Mouse (Mus musculus) lung, embryonic 16.5 days (tissue): ENCODE results near the gene Tcp11x2. TPM values are rescaled to one million over a fixed set of nuclear protein-coding genes. Genes with fewer than 3 reads are reported as not detected.

Source experiments
- ATAC-seq: fragments of 200-750 bp; cut with Nextera tagmentation; 2 replicates; pipeline ENCODE4 v1.8.0; 2017; ENCODE audit warnings: low read depth, mild to moderate bottlenecking, moderate library complexity
- H3K27ac ChIP-seq: fragments of 300-500 bp; sonication (generic); 2 replicates; pipeline ENCODE4 v1.5.1; 2014; ENCODE audit warnings: mild to moderate bottlenecking, control low read depth, low read length
- H3K27me3 ChIP-seq: fragments of 300-500 bp; sonication (generic); 2 replicates; pipeline ENCODE4 v1.6.1; 2014; ENCODE audit warnings: low read depth, low read length, mixed read lengths; ENCODE audit not compliant: control insufficient read depth, insufficient read depth
- H3K36me3 ChIP-seq: fragments of 300-500 bp; sonication (generic); 2 replicates; pipeline ENCODE4 v1.6.1; 2014; ENCODE audit warnings: low read length; ENCODE audit not compliant: control insufficient read depth, insufficient read depth
- H3K4me1 ChIP-seq: fragments of 300-500 bp; sonication (generic); replicated peaks from 2 replicates; pipeline ENCODE4 v1.6.1; 2014; ENCODE audit warnings: low read length, mixed read lengths; ENCODE audit not compliant: control insufficient read depth, insufficient read depth
- H3K4me2 ChIP-seq: fragments of 300-500 bp; sonication (generic); 2 replicates; pipeline ENCODE4 v1.6.1; 2014; ENCODE audit warnings: low read depth, low read length, control low read depth
- H3K4me3 ChIP-seq: fragments of 300-500 bp; sonication (generic); 2 replicates; pipeline ENCODE4 v1.5.1; 2014; ENCODE audit warnings: mild to moderate bottlenecking, low read length, control low read depth
- H3K9ac ChIP-seq: fragments of 300-500 bp; sonication (generic); 2 replicates; pipeline ENCODE4 v1.6.1; 2014; ENCODE audit warnings: low read length, control low read depth
- H3K9me3 ChIP-seq: fragments of 300-500 bp; sonication (generic); 2 replicates; pipeline ENCODE4 v1.6.1; 2016; ENCODE audit warnings: low read length; ENCODE audit not compliant: control insufficient read depth
- WGBS: fragments of 180-500 bp; shearing (Covaris S2); extraction: QIAGEN DNeasy Blood & Tissue Kit; methylation state at CpG from one replicate; pipeline ENCODE4 v1.1.7; 2014; 5-methylcytosine and 5-hydroxymethylcytosine counted together
- polyA plus RNA-seq: library from polyadenylated mRNA; unstranded; fragments of >200 nt; fragmentation: Nextera tagmentation; extraction: Ambion mirVana; gene quantifications from 2 replicates; pipeline ENCODE4 v1.2.1, GENCODE M21; 2015

Gene Tcp11x2
- polyA plus RNA-seq, 1 experiment from 2014 or later: not detected

GRCm38 (mm10) chrX:135681858-135682257, 11.7 kb downstream of the Tcp11x2 start:
- no peaks in the 10 kb centered on the region for H3K9me3 ChIP-seq
- no peaks in the 10 kb centered on the region for H3K4me1 ChIP-seq
- no peak overlapping the region for H3K27ac ChIP-seq
- ATAC-seq: no peak
- no peaks in the 10 kb centered on the region for H3K36me3 ChIP-seq
- no peak overlapping the region for H3K4me2 ChIP-seq
- WGBS: 64% methylated on average over 2 of the region's 2 CpGs
- no peak overlapping the region for H3K9ac ChIP-seq
- no peak overlapping the region for H3K4me3 ChIP-seq
- no peaks in the 10 kb centered on the region for H3K27me3 ChIP-seq

- no peak overlapping the region for H3K27ac ChIP-seq
- no peak overlapping the region for H3K9ac ChIP-seq
- H3K9me3 ChIP-seq: no peaks in the 10 kb centered on the region
- no peaks in the 10 kb centered on the region for H3K27me3 ChIP-seq
- 31% methylated on average over 9 of the region's 9 CpGs for WGBS
- no peak for ATAC-seq
- no peak overlapping the region for H3K4me2 ChIP-seq
- no peaks in the 10 kb centered on the region for H3K4me1 ChIP-seq
- H3K36me3 ChIP-seq: no peaks in the 10 kb centered on the region
- no peak overlapping the region for H3K4me3 ChIP-seq
Observed at GRCm38 (mm10) chrX:135652173-135652772, 41.3 kb downstream of the Tcp11x2 start.

GRCm38 (mm10) chrX:135627605-135628004, 66.0 kb downstream of the Tcp11x2 start, which contains the start of gene Prame:
Prame (minus strand) TSS chrX:135627705.
- Histone ChIP-seq H3K4me3 (no peak within 1 kb of the TSS), H3K9me3 (no peaks in the 10 kb centered on the region), H3K9ac (no peak within 1 kb of the TSS), H3K27me3 (no peaks in the 10 kb centered on the region), H3K4me2 (no peak within 1 kb of the TSS), H3K36me3 (no peaks in the 10 kb centered on the region), H3K4me1 (no peaks in the 10 kb centered on the region), H3K27ac (no peak within 1 kb of the TSS)
- WGBS: 87% methylated on average over 11 of the region's 11 CpGs
- ATAC-seq: no peak

Other genes with a start within 250 kb of the Tcp11x2 start
- gene AV320801, start 199.2 kb downstream of the Tcp11x2 start, polyA plus RNA-seq: 0.05 TPM in 1 of 2 replicates, not detected in the other
- gene Nxf7, start 95.0 kb downstream of the Tcp11x2 start, polyA plus RNA-seq: not detected in 2 replicates
- gene Prame, start 66.1 kb downstream of the Tcp11x2 start, polyA plus RNA-seq: not detected in 2 replicates
- gene Tmsb15a, start 31.5 kb upstream of the Tcp11x2 start, polyA plus RNA-seq: not detected in 2 replicates
- gene Armcx5, start 48.9 kb upstream of the Tcp11x2 start, polyA plus RNA-seq: 8.5 and 10.5 TPM in 2 replicates
- gene Gprasp1, start 48.9 kb upstream of the Tcp11x2 start, polyA plus RNA-seq: 38.6 and 40.4 TPM in 2 replicates
- gene Bhlhb9, start 103.8 kb upstream of the Tcp11x2 start, polyA plus RNA-seq: 43.8 and 45.3 TPM in 2 replicates
- 18.0 and 19.1 TPM in 2 replicates for gene Gprasp2, start 145.2 kb upstream of the Tcp11x2 start, polyA plus RNA-seq